Mouse (Mus musculus): Measurements from ENCODE around the gene Mptx1. TPM values are rescaled to one million over a fixed set of nuclear protein-coding genes. Genes with fewer than 3 reads are reported as not detected.

Gene Mptx1
- 1.4 TPM for polyA plus RNA-seq (2014; fragmentation: Illumina TruSeq; extraction: RNeasy Lipid Tissue Mini Kit (QIAGEN cat#74804); ENCODE audit: low read depth, low replicate concordance)

DNA sequence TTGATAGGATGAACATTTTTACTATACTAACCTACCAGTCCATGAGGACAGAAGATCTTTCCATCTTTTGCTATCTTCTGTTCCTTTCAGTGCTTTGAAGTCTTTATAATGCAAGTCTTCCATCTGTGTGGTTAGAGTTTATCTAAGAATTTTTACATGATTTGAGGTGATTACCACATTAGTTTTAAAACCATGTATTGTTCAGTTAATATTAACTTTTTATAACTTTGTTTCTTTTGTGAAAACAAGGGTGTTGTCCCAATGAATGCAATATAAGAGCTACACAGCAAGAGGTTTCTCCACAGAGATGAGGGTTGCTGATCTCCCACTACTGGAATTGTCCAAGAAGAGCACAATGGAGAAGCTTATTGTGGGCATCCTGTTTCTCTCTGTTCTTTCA lies at the start of gene Mptx1:
TSS of gene Mptx1 (plus strand) at position 301 of the 400 bp plus-strand sequence.

DNA sequence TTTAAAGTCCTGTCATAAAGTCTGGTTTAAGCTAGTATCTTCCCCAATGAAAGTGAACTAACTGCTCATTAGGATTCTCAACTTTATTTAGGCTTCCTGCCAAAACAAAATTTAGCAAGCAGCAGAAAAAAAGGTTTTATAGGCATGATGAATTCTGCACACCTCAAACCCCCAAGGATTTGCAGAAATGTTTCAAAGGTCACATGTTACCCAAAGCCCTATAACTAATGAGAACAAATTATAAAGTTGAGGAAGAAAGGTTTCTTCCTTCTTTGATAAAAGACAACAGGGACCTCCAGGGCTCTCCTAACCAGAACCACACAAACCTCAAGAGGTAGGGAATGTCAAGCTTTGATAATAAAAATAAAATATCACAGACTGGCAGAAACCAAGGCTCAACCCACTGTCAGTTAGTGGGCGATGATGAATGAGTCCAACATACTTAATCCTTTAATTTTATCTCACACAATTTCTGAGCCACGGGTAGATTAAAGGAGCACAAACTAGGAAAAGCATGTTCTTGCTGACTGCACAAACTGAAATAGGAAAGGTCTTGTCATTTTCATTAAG lies 34.6 kb downstream of the Mptx1 start, which contains the start of gene Olfr417:
TSS of gene Olfr417 (plus strand) at position 241 of the 570 bp plus-strand sequence.

Other genes starting within 250 kb of the Mptx1 start
- gene Olfr429, start 246.2 kb upstream of the Mptx1 start, polyA plus RNA-seq (2014; fragmentation: Illumina TruSeq; extraction: RNeasy Lipid Tissue Mini Kit (QIAGEN cat#74804); ENCODE audit: low read depth, low replicate concordance) = not detected
- not detected for gene Olfr427, start 233.6 kb upstream of the Mptx1 start, polyA plus RNA-seq (2014; fragmentation: Illumina TruSeq; extraction: RNeasy Lipid Tissue Mini Kit (QIAGEN cat#74804); ENCODE audit: low read depth, low replicate concordance)
- not detected for gene Olfr231, start 209.4 kb upstream of the Mptx1 start, polyA plus RNA-seq (2014; fragmentation: Illumina TruSeq; extraction: RNeasy Lipid Tissue Mini Kit (QIAGEN cat#74804); ENCODE audit: low read depth, low replicate concordance)
- not detected for gene Olfr424, start 199.0 kb upstream of the Mptx1 start, polyA plus RNA-seq (2014; fragmentation: Illumina TruSeq; extraction: RNeasy Lipid Tissue Mini Kit (QIAGEN cat#74804); ENCODE audit: low read depth, low replicate concordance)
- gene Olfr420, start 174.9 kb upstream of the Mptx1 start, polyA plus RNA-seq (2014; fragmentation: Illumina TruSeq; extraction: RNeasy Lipid Tissue Mini Kit (QIAGEN cat#74804); ENCODE audit: low read depth, low replicate concordance) = not detected
- not detected for gene Spta1, start 157.7 kb upstream of the Mptx1 start, polyA plus RNA-seq (2014; fragmentation: Illumina TruSeq; extraction: RNeasy Lipid Tissue Mini Kit (QIAGEN cat#74804); ENCODE audit: low read depth, low replicate concordance)
- gene Olfr419, start 78.5 kb upstream of the Mptx1 start, polyA plus RNA-seq (2014; fragmentation: Illumina TruSeq; extraction: RNeasy Lipid Tissue Mini Kit (QIAGEN cat#74804); ENCODE audit: low read depth, low replicate concordance) = not detected
- not detected for gene Olfr417, start 34.6 kb downstream of the Mptx1 start, polyA plus RNA-seq (2014; fragmentation: Illumina TruSeq; extraction: RNeasy Lipid Tissue Mini Kit (QIAGEN cat#74804); ENCODE audit: low read depth, low replicate concordance)
- not detected for gene Olfr248, start 60.5 kb downstream of the Mptx1 start, polyA plus RNA-seq (2014; fragmentation: Illumina TruSeq; extraction: RNeasy Lipid Tissue Mini Kit (QIAGEN cat#74804); ENCODE audit: low read depth, low replicate concordance)
- gene Olfr414, start 93.5 kb downstream of the Mptx1 start, polyA plus RNA-seq (2014; fragmentation: Illumina TruSeq; extraction: RNeasy Lipid Tissue Mini Kit (QIAGEN cat#74804); ENCODE audit: low read depth, low replicate concordance) = not detected
- not detected for gene Olfr220, start 111.6 kb downstream of the Mptx1 start, polyA plus RNA-seq (2014; fragmentation: Illumina TruSeq; extraction: RNeasy Lipid Tissue Mini Kit (QIAGEN cat#74804); ENCODE audit: low read depth, low replicate concordance)
- 8.7 TPM for gene Fmn2, start 171.3 kb downstream of the Mptx1 start, polyA plus RNA-seq (2014; fragmentation: Illumina TruSeq; extraction: RNeasy Lipid Tissue Mini Kit (QIAGEN cat#74804); ENCODE audit: low read depth, low replicate concordance)

Measured in adrenal gland, adult 10 weeks (tissue).